Mouse (Mus musculus): ENCODE measurements around the gene Rpap1.

- TF ChIP-seq TAL1 (conservative IDR thresholded peaks at IDR 0.05; ENCODE audit: low read depth, low read length) (no peak), CTCF (IDR thresholded peaks at IDR 0.05; ENCODE audit: low read depth, low read length) (no peak)
These were observed 46.9 kb upstream of the Rpap1 start for GRCm38 (mm10) chr2:119834231-119834630.

All from G1E (cell line).